Mouse (Mus musculus) left cerebral cortex, postnatal 25 days (tissue): ENCODE data around the gene Gan. TPM values are rescaled to one million over a fixed set of nuclear protein-coding genes. Genes with fewer than 3 reads are reported as not detected.

Source experiments
- DNase-seq, 2 experiments: peaks; one replicate each; pipeline ENCODE4 v3.0.0; 2022; ENCODE audit warnings: low spot score in 2 of 2, mixed read lengths in 1 of 2
- intact Hi-C: fragments of 180-260 bp; cut with DNase I; formaldehyde crosslinking; loops from one replicate; pipeline ENCODE4 v1.15.1; 2025
- total RNA-seq, 2 experiments: library from RNA; stranded (reverse); gene quantifications; 2 replicates each; pipeline ENCODE4 v1.2.3; 2021

The Gan gene
- 10 to 100 TPM; 16.8 to 17.9 TPM for total RNA-seq

DNA sequence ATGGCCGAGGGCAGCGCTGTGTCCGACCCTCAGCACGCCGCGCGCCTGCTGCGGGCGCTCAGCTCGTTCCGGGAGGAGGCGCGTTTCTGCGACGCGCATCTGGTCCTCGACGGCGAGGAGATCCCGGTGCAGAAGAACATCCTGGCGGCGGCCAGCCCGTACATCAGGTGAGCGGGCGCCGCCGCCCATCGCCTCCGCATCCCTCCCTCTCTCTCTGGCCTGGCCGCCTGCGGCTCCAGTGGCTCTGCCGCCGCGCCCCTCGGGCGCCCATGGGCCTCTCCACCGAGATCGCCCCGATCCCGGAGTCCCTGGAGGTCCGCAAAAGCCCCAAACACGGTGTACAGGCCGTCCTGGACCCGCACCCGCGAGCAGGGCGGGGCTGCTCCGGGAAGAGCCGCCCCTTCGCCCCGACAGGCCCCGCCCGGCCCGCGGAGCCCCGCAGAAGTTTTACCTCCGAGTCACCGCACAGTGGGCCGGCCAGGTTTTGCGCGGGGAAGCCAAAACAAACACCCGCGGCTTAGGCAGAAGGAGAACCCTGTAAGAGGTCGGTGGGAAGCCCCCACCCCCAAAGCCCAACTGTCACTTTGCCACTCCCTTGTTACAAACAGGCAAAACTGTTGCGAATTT lies at the start of gene Gan:
TSS of gene Gan (plus strand) at position 1 of the 627 bp plus-strand sequence.
- intact Hi-C loops, result no loop called here

DNA sequence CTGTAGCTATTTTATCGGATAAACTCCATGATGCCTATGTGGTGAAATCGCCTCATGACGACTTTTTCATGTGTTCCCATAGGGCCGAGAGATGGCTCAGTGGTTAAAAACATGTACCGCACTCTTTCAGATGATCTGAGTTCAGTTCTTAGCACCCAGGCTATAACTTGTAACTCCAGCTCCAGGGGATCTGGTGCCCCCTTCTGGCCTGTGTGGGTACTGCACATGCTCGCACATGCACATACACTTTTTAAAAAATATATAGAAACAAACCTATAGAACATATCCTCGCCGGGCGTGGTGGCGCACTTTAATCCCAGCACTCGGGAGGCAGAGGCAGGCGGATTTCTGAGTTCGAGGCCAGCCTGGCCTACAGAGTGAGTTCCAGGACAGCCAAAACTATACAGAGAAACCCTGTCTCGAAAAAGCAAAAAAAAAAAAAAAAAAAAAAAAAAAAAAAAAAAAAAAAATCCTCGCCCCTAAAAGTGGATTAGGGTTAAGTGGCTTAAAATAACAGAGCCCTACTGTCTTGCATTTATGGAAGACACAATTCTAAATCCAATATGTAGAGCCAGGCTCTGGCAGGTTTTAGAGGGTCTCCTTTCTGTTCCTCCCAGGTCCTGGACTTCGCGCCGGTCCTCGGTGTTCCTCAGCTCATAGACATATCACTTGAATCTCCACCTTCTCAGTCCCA lies 48.8 kb upstream of the Gan start:
- DNase-seq, result no peak
- intact Hi-C loops, result no loop called here

More for the DNA sequence above, at the start of gene Gan:
- peak; percentile 15 to 28 for DNase-seq

DNA sequence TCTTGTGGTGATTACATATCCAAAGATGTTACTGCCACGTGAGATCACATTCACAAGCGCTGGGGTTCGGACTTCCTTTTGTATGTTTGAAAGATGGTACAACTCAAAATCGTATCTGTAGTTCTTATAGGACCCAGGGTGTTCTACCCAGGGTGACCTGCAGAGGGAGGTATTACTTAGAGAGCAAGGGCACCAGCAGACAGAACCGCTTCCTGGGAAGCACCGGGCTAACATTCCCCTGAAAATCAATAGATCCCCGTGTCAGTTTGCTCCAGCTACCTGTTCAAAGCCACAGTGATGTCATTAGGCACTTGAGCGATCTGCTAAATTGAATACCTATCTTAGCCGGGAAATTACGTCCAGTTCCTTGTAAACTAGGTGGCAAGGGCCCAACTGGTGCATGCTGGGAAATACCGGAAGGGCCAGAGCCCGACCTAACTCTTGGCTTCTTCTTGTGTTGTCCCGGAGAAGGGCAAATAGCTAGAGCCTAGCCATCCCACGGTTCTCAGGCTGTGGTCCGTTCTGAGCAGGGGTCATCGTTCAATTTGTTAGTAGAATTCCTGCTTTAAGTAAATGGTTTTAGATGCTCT lies 48.0 kb upstream of the Gan start:
- DNase-seq, result peak; percentile 17 to 38
- intact Hi-C loops, result no loop called here

DNA sequence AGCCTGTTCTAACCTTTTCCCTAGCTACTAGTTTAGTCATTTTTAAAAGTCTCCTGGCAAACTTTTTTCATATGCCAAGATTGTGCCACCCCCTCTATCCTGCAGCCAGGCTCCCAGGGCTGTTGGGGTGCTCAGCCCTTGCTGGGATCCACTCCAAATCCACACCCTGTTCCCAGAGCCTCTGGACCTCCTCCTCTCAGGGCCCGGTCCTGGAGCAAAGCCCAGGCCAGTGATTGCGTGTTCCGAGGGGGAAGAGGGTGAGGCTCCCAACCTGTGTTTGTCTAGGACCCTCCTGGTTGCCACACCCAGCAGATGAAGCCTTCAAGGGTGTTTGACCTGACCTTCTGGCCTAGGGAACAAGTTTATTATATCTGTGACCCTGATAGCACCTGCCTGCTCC lies 46.3 kb upstream of the Gan start:
- DNase-seq, result no peak
- intact Hi-C loops, result no loop called here

DNA sequence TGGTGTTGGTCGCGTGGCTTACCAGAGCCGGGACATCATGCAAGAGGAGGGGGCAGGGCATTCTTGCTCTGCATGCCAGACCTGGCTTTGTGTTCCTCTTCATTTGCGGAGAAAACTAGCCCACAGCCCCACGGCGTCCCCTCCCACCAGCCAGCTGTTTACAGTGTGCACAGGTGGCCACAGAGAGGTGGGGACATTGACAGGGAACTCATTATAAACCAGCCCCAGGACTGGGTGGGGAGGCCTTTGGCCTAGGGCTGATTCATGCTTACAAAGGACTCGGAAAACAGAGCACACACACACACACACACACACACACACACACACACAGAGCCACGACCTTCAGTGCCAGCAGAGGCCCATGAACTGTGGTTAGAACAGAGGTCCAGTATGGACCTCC lies 45.7 kb upstream of the Gan start:
- DNase-seq, result no peak
- intact Hi-C loops, result no loop called here

DNA sequence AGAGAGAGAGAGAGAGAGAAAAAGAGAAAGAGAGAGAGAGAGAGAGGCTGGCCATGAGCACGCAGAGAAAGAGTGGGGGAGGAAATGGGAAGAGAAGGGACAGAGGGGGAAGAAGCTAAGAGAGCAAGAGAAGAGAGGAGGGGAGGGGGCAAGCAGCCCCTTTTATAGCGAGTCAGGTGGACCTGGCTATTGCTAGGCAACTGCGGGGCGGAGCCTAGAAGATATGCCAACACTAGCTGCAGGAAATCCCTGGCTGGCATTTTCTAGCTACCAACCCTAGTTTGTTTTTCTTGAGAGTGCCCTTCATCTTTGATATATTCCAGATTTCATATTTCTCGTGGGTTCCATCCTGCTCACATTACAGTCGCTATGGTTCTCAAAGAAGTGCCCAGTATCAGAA lies 42.8 kb upstream of the Gan start:
- intact Hi-C loops, result no loop called here
- no peak for DNase-seq

DNA sequence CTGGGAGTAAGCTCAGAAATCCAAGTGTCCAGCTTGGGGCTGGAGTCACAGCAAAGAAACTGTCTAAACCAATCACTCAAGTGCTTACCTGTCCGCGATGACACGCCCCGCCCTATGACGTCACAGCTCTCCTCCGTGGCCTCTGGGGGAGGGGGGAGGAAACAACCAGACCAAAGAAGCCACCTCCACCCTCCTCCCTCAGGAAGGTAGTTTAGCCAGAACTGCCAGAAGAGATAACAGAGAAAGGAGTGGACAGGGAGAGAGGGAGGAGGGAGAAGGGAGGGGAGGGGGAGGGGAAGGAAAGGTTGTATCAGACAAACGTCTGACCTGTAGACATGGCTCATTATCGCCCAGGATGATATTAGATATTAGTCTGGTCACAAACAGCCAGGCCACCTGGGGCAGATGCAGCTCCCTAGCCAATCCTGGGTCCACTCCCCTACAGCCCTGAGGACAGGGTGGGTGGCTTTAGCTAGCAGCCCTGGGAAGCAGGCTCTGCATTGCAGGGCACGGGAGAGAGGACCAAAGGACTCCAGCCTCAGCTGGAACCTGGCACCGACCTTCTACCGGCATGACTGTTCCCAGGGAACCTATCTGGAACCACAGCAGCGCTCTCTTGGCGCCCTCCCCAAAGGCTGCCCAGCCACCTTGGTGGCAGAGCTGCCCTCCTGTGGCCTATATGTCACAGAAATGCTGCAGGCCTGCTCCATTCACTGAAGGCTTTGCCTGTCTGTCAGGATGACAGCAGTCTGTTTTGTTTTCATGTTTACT lies 42.1 kb upstream of the Gan start:
- DNase-seq, result no peak
- intact Hi-C loops, result no loop called here

DNA sequence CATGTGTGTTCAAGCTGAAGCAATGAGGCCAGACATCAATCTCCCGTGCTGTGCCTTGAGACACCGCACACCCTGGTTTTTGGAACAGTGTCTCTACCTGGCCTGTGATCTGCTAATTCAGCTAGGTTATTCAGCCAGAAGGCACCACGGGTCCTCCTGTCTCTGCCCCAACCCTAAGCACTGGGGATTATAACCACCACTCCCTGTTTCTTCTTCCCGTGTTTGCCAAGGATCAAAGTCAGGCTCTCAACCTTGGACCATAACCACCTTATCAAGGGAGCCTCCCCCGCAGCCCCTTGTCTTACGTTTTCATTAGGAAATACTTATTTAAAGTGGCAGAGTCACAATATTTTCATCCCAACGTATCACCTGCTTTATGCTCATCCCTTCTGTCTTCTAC lies 41.4 kb upstream of the Gan start:
- intact Hi-C loops, result no loop called here
- DNase-seq, result no peak

DNA sequence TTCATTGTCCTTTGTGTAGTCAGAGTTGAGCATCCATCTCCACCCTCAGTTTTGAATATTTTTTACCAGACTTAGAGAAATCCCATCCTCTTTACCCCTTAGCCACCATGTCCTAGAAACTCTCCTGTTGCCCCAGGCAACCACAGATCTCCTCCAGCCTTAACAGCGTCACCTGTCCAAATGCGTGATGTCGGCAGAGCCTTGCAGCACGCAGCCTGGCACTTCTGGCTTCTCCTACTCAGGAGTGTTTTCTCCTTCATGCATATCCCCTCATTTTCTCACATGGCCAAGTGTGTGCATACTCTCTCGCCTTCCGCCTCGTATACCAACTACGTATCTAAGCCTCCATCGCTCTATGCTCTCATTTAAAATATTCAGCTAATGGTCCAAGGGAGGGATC lies 39.5 kb upstream of the Gan start:
- intact Hi-C loops, result no loop called here
- peak; percentile 18 to 53 for DNase-seq

DNA sequence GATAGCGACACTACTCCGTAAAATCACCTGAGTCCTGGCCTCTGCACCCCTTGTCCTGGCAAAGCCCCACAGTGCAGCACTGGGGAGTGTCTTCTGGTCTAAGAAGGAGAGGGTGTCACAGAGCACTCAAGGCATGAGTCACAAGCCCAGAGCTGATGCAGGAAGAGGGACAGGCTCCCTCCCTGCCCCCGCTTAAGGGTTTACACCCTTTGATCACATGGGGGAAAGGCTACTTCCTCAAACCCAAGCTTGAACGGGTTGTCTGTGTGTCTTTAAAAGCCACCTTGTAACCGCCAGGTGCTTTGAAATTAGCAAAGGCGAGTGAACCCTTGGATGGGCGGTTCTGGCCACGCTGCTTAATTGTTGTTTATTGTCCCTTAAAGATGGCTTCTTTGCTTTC lies 36.7 kb upstream of the Gan start:
- no peak for DNase-seq
- intact Hi-C loops, result no loop called here

DNA sequence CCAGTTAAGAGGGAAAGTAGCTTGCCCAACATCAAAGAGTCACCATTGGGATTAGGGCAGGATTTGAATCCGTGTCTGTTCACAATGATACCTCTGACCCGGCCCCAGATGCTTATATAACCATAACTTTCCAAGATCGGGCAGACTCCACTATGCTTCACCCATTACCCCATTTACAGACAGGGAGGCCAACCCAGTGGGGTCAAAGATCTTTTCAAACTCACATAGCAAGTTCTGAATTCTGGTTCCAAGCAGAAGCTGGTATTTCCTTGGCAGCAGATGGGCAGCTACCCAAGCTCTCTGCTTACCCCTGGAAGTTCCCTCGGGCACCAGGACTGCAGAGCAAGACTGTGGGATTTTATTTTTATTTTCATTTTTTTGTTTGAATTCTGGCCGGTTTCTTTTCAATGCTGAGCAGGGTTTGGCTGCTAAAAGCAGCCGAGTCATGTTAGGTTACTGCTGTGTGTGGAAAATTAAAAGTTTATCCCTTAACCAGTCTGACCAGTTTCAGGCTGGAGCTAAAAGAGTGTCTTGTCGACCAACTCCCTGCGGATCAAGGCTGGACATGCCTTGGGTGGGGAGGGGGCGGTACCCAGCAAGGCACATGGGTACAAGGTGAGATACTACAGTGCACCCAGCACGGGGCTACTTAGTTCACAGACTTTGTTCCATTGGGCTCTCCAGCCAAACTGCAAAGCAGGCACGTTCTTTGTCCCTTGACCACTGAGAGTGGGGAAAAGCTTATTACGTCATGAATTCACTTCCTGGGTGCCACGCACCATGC lies 33.9 kb upstream of the Gan start:
- intact Hi-C loops, result no loop called here
- no peak for DNase-seq

DNA sequence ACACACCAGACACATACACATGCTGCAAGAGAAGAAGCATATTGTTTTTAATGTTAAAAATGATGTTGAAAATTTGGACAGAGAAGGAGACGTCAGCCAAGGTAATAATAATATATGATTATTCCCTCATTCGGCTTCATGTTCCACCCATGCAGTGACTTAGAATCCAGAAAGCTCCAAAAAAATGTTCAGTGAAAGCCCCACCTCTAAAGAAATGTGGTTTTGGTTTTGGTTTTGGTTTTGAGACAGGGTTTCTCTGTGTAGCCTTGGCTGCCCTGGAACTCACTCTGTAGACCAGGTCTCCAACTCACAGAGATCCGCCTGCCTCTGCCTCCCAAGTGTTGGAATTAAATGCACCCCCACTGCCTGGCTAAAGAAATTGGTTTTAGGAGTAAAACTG lies 32.1 kb upstream of the Gan start:
- intact Hi-C loops, result no loop called here
- no peak for DNase-seq

DNA sequence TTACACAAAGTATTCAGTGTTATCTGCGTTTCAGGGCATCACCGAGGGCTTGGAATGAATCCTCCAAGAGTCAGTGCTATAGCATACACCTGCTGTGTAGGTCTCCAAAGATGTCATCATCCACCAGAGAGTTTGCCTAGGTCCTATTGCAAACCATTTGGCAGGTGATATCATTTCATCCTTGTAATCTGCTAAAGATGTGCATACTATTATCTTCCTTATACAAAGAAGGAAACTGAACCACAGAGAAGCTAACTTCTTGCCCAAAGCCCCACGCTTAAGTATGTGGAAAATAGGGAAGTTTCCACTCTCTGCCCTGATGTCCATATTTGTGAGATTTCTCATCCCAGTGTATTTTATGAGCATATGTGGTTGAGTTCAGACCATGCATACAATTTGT lies 31.5 kb upstream of the Gan start:
- intact Hi-C loops, result no loop called here
- no peak for DNase-seq

DNA sequence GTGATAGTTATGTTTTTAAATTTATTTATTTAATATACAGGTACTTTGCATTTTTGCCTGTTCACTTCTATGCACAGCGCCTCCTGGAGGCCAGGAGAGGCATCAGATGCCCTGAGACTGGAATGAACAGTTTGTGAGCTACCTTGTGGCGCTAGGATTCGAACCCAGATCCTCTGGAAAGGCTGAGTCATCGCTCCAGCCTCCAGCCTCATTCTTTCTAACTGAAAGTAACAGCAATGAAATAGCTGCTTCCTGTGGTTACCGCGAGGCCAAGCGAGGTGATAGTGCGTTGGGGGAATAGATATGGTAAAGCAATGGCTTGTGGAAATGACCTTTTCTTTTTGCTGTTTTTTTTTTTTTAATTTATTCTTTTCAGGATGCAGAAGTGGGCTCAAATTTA lies 30.9 kb upstream of the Gan start:
- intact Hi-C loops, result no loop called here
- DNase-seq, result no peak

DNA sequence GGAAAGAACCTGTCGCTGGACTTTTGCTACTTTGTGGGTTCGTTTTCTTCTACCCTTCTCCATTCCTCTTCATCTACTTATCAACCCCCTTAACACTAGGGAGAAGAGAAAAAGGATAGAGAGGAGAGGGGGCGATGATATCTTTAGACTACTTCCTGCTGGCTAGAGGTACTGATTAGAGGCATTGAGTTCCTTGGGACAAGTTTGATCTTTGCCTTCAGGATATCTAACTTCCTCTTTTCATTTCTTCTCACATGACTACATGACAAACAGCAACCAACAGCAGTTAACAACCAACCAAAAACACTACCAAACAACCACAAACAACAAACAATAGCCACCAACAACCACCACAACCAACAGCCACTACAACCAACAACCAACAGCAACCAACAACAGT lies 24.2 kb upstream of the Gan start:
- no peak for DNase-seq
- intact Hi-C loops, result no loop called here

DNA sequence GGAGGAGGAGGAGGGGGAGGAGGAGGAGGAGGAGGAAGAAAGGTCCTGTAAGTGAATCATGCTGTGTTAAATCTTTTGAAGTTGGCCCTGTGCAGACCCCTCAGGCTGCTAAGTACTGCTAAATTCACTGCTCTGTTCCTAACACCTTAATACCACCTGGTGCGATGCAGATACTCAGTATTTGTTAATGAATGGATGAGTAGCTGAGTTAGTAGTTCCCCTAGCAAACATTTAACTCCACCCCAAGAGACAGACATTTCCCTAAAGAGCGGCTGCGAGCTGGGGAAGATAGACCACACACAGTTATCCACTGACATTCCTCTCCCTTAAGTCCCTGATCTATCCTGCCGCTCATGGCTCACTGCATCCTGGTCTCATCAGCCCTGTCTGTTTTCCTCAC lies 21.6 kb upstream of the Gan start:
- no peak for DNase-seq
- intact Hi-C loops, result no loop called here

DNA sequence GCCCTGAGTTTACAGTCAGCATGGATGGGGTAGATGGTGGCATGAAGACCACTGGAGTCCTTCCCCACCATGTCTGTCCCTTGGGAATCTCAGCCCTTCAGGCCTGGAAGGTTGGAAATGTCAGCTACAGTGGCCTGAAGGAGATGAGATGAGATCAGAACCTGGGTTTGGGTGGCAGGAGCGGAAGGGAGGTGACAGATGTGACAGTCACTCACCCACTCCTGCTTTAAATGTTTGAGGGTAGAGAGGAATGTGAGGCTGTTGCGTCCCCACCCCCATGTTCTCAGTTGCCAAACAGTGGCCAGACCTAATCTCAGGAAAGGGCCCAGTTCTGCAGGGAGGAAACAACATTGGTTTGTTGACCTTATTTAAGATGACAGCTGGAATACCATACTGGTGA lies 21.2 kb upstream of the Gan start:
- no peak for DNase-seq
- intact Hi-C loops, result no loop called here

DNA sequence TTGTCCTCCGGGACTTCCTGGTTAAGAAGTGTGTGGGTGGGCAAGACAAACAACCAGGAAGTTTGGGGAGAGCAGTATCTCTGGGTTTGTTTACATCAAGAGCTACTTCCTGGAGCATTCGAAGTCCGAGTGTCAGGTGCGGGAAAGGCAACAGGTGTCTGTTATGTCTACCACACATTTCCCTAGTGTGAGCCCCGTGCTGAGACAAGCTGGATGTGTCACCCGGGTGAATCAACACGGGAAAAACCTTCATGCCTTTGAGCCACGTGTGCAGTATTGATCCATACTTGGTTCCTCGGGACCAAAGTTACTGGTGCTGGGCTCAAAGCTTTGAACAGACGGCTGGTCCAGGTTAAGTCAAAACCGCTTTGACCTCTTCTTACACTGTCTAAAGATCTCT lies 20.6 kb upstream of the Gan start:
- intact Hi-C loops, result no loop called here
- no peak for DNase-seq

DNA sequence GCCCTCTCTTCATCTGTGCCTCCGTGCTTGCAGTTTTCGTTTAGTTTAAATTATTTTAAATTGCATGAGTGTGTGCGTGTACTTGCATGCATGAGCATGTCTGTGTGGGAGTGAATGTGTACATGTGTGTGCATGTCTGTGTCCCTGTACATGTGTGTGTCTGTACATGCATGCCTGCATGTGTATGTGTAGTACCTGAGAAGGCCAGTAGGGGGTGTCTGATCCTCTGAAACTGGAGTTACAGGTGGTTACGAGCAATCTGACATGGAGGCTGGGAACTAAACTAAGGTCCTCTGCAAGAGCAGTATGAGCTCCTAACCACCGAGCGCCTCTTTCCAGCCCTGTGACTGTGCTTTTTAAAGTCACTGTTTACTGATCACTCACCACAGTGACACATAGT lies 9.4 kb upstream of the Gan start:
- DNase-seq, result no peak
- intact Hi-C loops, result no loop called here

DNA sequence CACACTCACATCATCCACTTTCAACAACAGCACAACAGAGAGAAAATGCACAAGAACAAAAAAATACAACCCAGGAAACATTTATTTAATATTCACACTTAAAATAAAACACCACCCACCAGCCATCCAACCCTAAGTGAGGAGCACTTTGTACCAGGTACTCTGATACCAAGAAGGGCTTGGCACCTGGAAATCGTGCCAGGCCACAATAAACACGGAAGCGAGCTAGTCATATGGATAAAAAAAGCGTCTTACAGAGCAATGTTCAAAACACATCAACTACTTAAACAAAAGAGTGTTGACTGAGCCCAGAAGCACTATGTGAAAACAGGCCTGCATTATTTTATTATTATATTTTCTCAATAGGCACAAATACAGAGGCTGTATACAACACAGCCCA lies 1.8 kb upstream of the Gan start:
- intact Hi-C loops, result no loop called here
- DNase-seq, result no peak
